Mouse (Mus musculus): ENCODE measurements around the gene L3mbtl3. TPM values are rescaled to one million over a fixed set of nuclear protein-coding genes. Genes with fewer than 3 reads are reported as not detected.

The L3mbtl3 gene
- 2.6 and 2.8 TPM in 2 replicates for polyA plus RNA-seq (2012; rRNA removed)

DNA sequence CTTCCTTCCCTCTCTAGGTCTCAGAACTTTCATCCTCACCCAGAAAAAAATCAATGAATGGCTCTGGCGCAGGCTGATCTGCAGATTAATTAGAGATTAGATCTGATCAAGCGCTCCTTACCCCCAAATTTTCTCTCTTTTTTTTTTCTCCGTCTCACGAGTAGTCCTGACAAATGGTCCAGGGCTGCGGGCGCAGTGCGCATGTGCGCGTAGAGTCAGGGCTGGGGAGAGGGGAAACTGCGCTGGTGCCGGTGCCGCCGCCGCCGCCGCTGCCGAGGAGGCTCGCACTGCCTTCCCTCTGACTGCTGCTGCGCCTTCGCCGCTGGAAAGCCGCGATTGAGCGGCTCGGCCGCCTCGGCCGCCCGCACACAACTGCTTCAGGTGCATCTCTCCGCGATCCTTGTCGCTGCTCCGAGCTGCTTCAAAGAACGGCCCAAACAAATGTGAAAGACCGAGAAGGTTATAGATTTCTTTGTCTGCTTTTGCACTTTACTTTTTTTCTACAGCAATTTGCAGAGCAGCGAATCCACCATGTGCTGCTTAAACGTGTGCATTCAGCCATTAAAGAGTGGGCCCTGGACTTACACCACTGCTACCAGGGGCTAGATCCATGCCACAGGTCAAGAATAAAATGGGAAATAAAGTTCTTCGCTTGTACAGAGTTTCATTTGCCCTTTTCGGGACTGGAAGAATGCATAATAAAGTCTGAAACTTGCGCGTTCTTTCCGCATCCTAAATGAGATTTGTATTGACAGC lies at the start of gene L3mbtl3:
L3mbtl3 (minus strand) TSS at position 182 of the 756 bp plus-strand sequence.

GRCm38 (mm10) chr10:26229488-26229887 lies 146.3 kb downstream of the L3mbtl3 start, which contains the start of gene Samd3:
Samd3 (plus strand) TSS chr10:26229707.

Other genes starting within 250 kb of the L3mbtl3 start
- 0.05 and 0.08 TPM in 2 replicates for gene Samd3, start 146.3 kb downstream of the L3mbtl3 start, polyA plus RNA-seq (2012; rRNA removed)